Mouse (Mus musculus) kidney, embryonic 15.5 days (tissue): ENCODE data around the gene Lrguk. TPM values are rescaled to one million over a fixed set of nuclear protein-coding genes. Genes with fewer than 3 reads are reported as not detected.

Experiments
- ATAC-seq: fragments of 200-750 bp; cut with Nextera tagmentation; replicated peaks from 2 replicates; pipeline ENCODE4 v1.8.0; 2017; ENCODE audit warnings: moderate TSS enrichment; ENCODE audit not compliant: low FRiP score
- H3K27ac ChIP-seq: fragments of 300-500 bp; sonication (generic); 2 replicates; pipeline ENCODE4 v1.5.1; 2015; ENCODE audit warnings: mild to moderate bottlenecking, inconsistent platforms
- H3K27me3 ChIP-seq: fragments of 300-500 bp; sonication (generic); 2 replicates; pipeline ENCODE4 v1.6.1; 2015; ENCODE audit warnings: inconsistent platforms
- H3K36me3 ChIP-seq: fragments of 300-500 bp; sonication (generic); 2 replicates; pipeline ENCODE4 v1.6.1; 2015; ENCODE audit warnings: inconsistent platforms
- H3K4me1 ChIP-seq: fragments of 300-500 bp; sonication (generic); 2 replicates; pipeline ENCODE4 v1.6.1; 2015; ENCODE audit warnings: inconsistent platforms
- H3K4me2 ChIP-seq: fragments of 300-500 bp; sonication (generic); 2 replicates; pipeline ENCODE4 v1.6.1; 2015; ENCODE audit warnings: moderate library complexity, mild to moderate bottlenecking, inconsistent platforms
- H3K4me3 ChIP-seq: fragments of 300-500 bp; sonication (generic); replicated peaks from 2 replicates; pipeline ENCODE4 v1.5.1; 2015; ENCODE audit warnings: mild to moderate bottlenecking, inconsistent platforms
- H3K9ac ChIP-seq: fragments of 300-500 bp; sonication (generic); 2 replicates; pipeline ENCODE4 v1.6.1; 2015; ENCODE audit warnings: mild to moderate bottlenecking, inconsistent platforms
- H3K9me3 ChIP-seq: fragments of 300-500 bp; sonication (generic); replicated peaks from 2 replicates; pipeline ENCODE4 v1.6.1; 2016; ENCODE audit warnings: inconsistent platforms
- WGBS: fragments of 180-500 bp; shearing (Covaris S2); methylation state at CpG from one replicate; pipeline ENCODE4 v1.1.7; 2015; ENCODE audit warnings: mixed read lengths; 5-methylcytosine and 5-hydroxymethylcytosine counted together
- polyA plus RNA-seq: library from polyadenylated mRNA; unstranded; fragments of >200 nt; fragmentation: Nextera tagmentation; extraction: Ambion mirVana; gene quantifications from 2 replicates; pipeline ENCODE4 v1.2.1, GENCODE M21; 2015

The Lrguk gene
- polyA plus RNA-seq, 1 experiment from 2014 or later: 1.3 TPM

DNA sequence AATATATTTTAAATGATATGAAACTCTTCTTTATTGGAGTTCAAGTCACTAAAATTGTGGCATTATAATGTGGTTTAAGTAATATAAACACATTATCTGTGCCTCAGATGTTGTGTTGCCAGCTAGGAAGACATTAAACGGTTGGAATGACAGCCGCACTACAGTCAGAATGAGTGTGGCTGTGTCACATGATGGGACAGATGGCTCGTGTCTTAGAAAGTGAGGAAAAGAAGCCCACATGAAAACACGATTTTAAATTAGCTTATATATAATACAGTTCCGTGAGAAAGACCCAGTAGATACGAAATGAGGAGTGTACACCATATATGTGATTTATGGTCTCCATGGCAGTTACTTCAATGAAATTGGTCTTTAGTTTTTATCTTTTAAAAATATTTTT is 82.2 kb downstream of the Lrguk start:
- Histone ChIP-seq H3K36me3 (no peaks in the 10 kb centered on the region), H3K9ac (no peak overlapping the region), H3K4me1 (peaks cover 2% of the 10 kb centered on the region; the same call in 1 of the 2 replicates), H3K27ac (no peak overlapping the region), H3K27me3 (0 out of 2 replicates have a peak, but pooled peaks cover 3% of the 10 kb centered on the region), H3K9me3 (no peaks in the 10 kb centered on the region), H3K4me3 (no peak overlapping the region), H3K4me2 (no peak overlapping the region)
- WGBS: 69% methylated on average over 6 of the region's 6 CpGs
- ATAC-seq: no peak

DNA sequence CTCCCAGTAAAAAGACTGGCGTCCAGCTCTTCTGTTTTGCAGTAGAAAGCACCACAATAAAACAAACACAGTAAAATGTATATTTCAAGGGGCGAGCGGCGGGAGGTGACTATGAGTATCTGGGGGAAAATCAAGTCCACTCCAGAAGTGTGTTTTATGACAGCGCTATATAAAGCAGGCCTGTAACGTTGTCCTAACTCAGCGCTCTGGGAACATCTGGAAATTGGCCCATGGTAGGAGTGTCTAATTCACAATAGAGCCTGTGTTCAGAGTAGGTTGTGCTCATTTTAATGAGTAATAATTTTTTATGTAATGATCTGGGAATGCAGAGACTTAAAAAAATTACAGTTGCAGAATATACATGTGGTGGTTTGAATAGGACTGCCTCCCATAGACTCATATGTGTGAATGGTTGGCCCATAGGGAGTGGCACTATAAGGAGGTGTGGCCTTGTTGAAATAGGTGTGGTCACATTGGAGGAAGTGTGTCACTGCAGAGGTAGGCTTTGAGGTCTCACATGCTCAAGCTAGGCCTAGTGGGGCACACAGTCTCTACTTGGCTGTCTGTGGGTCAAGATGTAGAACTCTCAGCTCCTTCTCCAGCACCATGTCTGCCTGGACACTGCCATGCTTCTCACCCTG is 87.7 kb downstream of the Lrguk start:
- no peak overlapping the region for H3K9ac ChIP-seq
- no peaks in the 10 kb centered on the region for H3K4me1 ChIP-seq
- no peak overlapping the region for H3K4me2 ChIP-seq
- H3K27ac ChIP-seq: no peak overlapping the region
- WGBS: 69% methylated on average over 7 of the region's 7 CpGs
- no peak overlapping the region for H3K4me3 ChIP-seq
- H3K9me3 ChIP-seq: no peaks in the 10 kb centered on the region
- no peak for ATAC-seq
- H3K27me3 ChIP-seq: 0 out of 2 replicates have a peak, but pooled peaks cover 3% of the 10 kb centered on the region
- H3K36me3 ChIP-seq: no peaks in the 10 kb centered on the region

DNA sequence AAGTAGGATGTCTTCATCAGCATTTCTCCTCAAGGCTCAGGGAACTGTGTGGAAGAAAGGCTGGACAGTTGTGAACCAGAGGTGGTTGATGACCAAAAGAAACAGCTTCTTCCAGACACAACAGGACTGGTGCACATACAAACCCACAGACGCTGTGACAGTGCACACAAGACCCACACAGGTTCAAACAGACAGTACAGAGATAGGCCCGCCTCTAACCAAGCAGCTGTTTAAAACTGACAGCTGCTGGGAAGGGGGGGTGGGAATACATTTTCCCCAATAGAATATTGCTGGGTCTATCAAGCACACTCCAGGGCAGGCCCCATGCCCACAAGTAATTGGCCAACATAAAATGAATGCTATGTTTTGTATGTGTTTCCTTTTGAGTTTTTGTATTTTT is 95.2 kb downstream of the Lrguk start:
- 77% methylated on average over 2 of the region's 2 CpGs for WGBS
- no peak overlapping the region for H3K9ac ChIP-seq
- H3K27me3 ChIP-seq: no peaks in the 10 kb centered on the region
- ATAC-seq: no peak
- no peaks in the 10 kb centered on the region for H3K4me1 ChIP-seq
- H3K4me2 ChIP-seq: no peak overlapping the region
- H3K9me3 ChIP-seq: no peaks in the 10 kb centered on the region
- H3K27ac ChIP-seq: no peak overlapping the region
- no peaks in the 10 kb centered on the region for H3K36me3 ChIP-seq
- H3K4me3 ChIP-seq: no peak overlapping the region

DNA sequence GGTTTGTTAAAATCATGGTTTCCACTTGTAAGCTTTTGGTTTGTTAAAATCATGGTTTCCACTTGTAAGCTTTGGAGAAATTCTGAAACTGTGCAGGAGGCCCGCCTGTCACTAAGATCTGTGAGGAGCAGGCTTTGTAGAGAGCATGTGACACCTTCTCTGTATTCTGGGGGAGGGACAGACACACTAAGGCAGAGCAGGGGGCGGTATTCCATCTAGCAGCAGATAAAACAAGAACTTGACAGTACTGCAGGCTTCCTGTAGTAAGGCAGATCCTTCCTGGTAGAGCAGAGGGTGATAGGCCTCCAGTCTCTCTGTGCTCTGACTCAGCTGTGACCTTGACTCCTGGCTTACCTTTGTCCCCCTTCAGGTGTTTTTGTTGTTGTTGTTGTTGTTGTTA is 100.0 kb downstream of the Lrguk start:
- H3K36me3 ChIP-seq: no peaks in the 10 kb centered on the region
- 67% methylated on average over 2 of the region's 2 CpGs for WGBS
- H3K27ac ChIP-seq: no peak overlapping the region
- no peaks in the 10 kb centered on the region for H3K27me3 ChIP-seq
- no peak overlapping the region for H3K4me2 ChIP-seq
- H3K9ac ChIP-seq: no peak overlapping the region
- H3K4me3 ChIP-seq: no peak overlapping the region
- no peaks in the 10 kb centered on the region for H3K4me1 ChIP-seq
- no peaks in the 10 kb centered on the region for H3K9me3 ChIP-seq
- ATAC-seq: no peak

DNA sequence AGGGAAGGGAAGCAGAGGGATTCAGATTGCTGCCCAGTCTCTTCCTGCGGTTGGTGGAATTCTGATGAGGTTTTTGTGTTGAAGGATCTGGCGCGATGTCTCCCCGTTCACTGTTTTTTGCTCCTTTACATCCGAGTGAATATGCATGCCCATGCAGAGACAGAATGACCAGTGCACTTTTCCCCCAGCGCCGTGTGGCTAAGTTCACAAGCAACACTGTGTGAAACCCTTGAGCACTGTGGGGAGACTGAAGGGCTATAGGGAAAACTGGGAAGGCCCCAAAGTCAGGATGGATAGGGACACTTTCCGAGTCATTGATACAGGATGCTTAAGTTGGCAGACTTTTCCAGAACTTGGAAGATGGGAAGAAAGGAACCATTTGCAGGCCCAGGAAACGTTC is 103.1 kb downstream of the Lrguk start:
- H3K36me3 ChIP-seq: no peaks in the 10 kb centered on the region
- H3K4me2 ChIP-seq: no peak overlapping the region
- no peak for ATAC-seq
- 89% methylated on average over 9 of the region's 9 CpGs for WGBS
- H3K27me3 ChIP-seq: no peaks in the 10 kb centered on the region
- no peaks in the 10 kb centered on the region for H3K9me3 ChIP-seq
- no peak overlapping the region for H3K27ac ChIP-seq
- no peak overlapping the region for H3K9ac ChIP-seq
- H3K4me3 ChIP-seq: no peak overlapping the region
- H3K4me1 ChIP-seq: no peaks in the 10 kb centered on the region

DNA sequence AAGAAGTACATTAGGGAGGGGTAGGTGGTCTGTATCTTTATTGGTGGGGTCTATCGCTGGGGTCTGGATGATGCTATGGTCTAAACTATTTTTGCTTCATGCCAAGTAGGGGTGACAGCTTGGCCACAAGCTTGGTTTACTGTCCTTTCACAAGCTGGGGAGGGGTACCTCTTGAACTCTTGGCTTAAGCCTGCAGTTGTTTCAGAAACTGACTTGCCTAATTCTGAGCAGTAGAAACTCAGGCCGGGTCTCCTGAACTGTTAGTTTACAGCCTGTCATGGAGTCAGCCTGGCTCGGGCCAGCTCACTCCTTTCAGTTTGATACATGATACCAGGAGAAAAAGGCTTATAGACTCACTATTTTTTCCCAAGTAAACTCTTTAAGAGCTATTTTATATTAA is 109.1 kb downstream of the Lrguk start:
- Histone ChIP-seq H3K27ac (no peak overlapping the region), H3K36me3 (no peaks in the 10 kb centered on the region), H3K4me2 (no peak overlapping the region), H3K27me3 (no peaks in the 10 kb centered on the region), H3K4me1 (no peaks in the 10 kb centered on the region), H3K4me3 (no peak overlapping the region), H3K9ac (no peak overlapping the region), H3K9me3 (no peaks in the 10 kb centered on the region)
- WGBS: 41% methylated on average over 3 of the region's 3 CpGs
- ATAC-seq: no peak

DNA sequence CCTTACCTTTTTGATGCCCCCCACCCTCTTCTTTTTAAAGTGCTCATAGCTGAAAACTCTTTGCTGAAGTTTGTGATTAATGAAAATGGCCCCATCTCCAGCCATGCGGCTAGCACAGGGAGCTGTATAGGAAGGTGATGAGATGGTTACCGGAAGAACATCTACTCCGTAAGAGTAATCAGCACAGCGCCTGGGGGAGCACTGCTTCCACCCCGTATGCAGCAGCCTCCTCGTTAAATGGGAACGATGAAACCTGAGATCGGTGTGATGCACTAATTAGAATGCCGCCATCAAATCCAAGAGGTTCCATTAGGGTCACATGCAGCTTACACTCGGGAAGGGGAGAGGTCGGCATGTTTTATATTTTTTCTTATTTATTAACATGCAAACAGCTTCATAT is 113.7 kb downstream of the Lrguk start:
- Histone ChIP-seq H3K27ac (no peak overlapping the region), H3K4me3 (no peak overlapping the region), H3K4me2 (no peak overlapping the region), H3K36me3 (no peaks in the 10 kb centered on the region), H3K9ac (no peak overlapping the region), H3K4me1 (peaks cover 5% of the 10 kb centered on the region; the same call in 1 of the 2 replicates), H3K27me3 (no peaks in the 10 kb centered on the region), H3K9me3 (0 out of 2 replicates have a peak, but pooled peaks cover 3% of the 10 kb centered on the region)
- 60% methylated on average over 11 of the region's 11 CpGs for WGBS
- ATAC-seq: no peak

DNA sequence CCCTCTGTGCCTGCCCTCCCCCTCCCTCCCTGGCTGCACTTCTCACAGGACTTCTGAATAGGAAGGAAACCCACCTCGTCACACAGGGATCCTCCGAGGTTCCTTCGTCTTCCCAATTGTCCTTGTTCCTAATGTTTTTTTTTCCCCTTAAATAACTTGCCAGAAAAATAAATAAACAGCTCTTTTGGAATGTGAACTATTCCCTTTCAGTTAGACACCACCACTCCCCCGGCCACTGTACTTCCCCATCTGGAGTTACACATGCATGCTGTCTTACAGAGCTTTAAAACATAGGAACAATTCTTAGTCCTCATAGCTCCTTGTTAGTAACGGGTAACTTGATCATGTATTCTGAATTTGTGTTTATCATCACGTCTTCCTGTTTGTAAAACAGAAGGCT is 116.8 kb downstream of the Lrguk start:
- H3K27me3 ChIP-seq: no peaks in the 10 kb centered on the region
- 0 out of 2 replicates have a peak overlapping the region, but pooled peaks have one; percentile 45 for H3K27ac ChIP-seq
- H3K9ac ChIP-seq: no peak overlapping the region
- 0 out of 2 replicates have a peak, but pooled peaks cover 3% of the 10 kb centered on the region for H3K9me3 ChIP-seq
- H3K36me3 ChIP-seq: no peaks in the 10 kb centered on the region
- peaks cover 5% of the 10 kb centered on the region; the same call in 1 of the 2 replicates for H3K4me1 ChIP-seq
- no peak for ATAC-seq
- 43% methylated on average over 6 of the region's 6 CpGs for WGBS
- H3K4me3 ChIP-seq: no peak overlapping the region
- no peak overlapping the region for H3K4me2 ChIP-seq

DNA sequence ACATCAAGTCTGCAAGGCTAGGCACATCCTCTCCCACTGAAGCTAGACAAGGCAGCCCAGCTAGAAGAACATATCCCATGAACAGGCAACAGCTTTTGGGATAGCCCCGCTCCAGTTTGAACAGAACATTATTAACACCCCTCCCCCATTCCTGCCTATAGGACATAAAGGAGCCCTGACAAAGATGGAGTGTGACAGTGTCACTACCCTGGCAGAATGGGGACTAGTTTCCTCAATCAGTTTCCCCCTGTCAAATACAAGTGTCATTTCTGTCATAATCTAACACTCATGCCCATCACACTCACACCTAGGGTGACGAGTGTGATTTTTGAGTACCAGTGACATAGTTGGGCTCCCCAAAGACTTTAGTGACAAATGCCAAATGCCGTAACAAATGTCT is 118.8 kb downstream of the Lrguk start:
- Histone ChIP-seq H3K27ac (no peak overlapping the region), H3K4me1 (peaks cover 11% of the 10 kb centered on the region), H3K9me3 (0 out of 2 replicates have a peak, but pooled peaks cover 3% of the 10 kb centered on the region), H3K4me3 (no peak overlapping the region), H3K9ac (no peak overlapping the region), H3K4me2 (no peak overlapping the region), H3K27me3 (no peaks in the 10 kb centered on the region), H3K36me3 (no peaks in the 10 kb centered on the region)
- no peak for ATAC-seq
- 70% methylated on average over 3 of the region's 3 CpGs for WGBS

DNA sequence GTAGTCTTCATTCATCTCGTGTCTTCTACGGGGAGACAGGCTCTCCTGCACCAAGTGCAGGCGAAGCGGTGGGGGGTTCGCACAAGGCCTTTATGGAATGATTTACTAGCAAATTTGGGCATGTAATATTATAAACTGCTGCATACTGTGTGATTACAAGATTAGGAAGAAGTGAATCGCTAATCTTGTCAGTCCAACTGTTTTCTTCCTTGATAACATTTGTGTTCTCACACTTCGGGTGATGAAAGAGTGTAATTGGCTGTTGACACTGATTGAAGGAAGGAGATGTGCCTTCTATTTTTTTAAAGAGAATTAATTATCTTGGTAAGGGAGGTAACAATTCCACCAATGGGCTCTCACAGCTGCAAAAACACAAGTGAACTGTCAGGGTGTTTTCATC is 119.4 kb downstream of the Lrguk start:
- no peak overlapping the region for H3K9ac ChIP-seq
- H3K27ac ChIP-seq: no peak overlapping the region
- ATAC-seq: no peak
- H3K27me3 ChIP-seq: no peaks in the 10 kb centered on the region
- no peak overlapping the region for H3K4me2 ChIP-seq
- H3K4me1 ChIP-seq: peaks cover 17% of the 10 kb centered on the region
- 0 out of 2 replicates have a peak, but pooled peaks cover 3% of the 10 kb centered on the region for H3K9me3 ChIP-seq
- H3K4me3 ChIP-seq: no peak overlapping the region
- WGBS: 49% methylated on average over 7 of the region's 7 CpGs
- no peaks in the 10 kb centered on the region for H3K36me3 ChIP-seq

DNA sequence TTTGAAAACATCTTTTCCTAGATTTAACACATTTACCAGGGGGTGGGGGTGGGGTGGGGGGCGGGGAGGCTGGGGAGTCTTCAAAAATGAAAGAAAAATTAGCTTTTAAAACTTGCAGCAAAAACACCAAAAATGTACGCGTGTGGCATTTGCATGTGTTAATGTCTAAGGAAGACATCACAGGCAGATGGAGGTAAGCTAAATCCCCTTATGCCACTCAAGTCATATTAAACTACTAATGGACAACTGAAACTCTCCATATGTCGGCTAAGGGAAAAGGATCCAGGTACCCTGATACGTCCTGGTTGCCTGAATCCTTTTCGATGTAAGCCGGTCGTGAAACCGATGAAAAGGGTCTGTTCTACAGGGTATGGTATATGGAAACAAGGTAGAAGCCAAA is 119.8 kb downstream of the Lrguk start:
- H3K27me3 ChIP-seq: no peaks in the 10 kb centered on the region
- WGBS: 77% methylated on average over 9 of the region's 9 CpGs
- no peak overlapping the region for H3K4me2 ChIP-seq
- H3K9ac ChIP-seq: no peak overlapping the region
- H3K4me1 ChIP-seq: peaks cover 22% of the 10 kb centered on the region
- 0 out of 2 replicates have a peak, but pooled peaks cover 3% of the 10 kb centered on the region for H3K9me3 ChIP-seq
- no peaks in the 10 kb centered on the region for H3K36me3 ChIP-seq
- no peak overlapping the region for H3K4me3 ChIP-seq
- ATAC-seq: no peak
- no peak overlapping the region for H3K27ac ChIP-seq

DNA sequence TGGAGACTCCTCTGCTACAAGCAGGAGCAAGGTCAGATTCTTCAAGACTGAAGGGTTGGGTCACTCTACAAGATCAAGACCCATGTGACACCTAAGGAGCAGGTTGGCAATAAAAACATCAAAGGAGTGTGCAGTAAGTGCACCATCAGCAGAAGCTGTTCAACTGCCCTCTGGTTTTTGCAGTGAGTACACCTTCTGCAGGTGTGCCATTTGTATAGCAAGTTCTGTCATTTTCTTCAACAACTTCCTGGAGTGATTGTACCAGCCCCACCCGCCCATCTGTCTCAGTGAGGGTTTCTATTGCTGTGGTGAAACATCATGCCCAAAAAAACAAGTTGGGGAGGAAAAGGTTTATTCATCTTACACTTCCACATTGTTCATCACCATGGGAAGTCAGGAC is 120.6 kb downstream of the Lrguk start:
- no peak overlapping the region for H3K9ac ChIP-seq
- 0 out of 2 replicates have a peak, but pooled peaks cover 3% of the 10 kb centered on the region for H3K9me3 ChIP-seq
- H3K4me1 ChIP-seq: peaks cover 28% of the 10 kb centered on the region
- 0 out of 2 replicates have a peak overlapping the region, but pooled peaks have one; percentile 18 for H3K27ac ChIP-seq
- no peak overlapping the region for H3K4me3 ChIP-seq
- WGBS: 97% methylated on average over 1 of the region's 1 CpGs
- no peaks in the 10 kb centered on the region for H3K27me3 ChIP-seq
- ATAC-seq: no peak
- no peaks in the 10 kb centered on the region for H3K36me3 ChIP-seq
- no peak overlapping the region for H3K4me2 ChIP-seq
